Mouse (Mus musculus): ENCODE measurements at regions not wholly inside any gene's neighbourhood (a gene's known extent, or its start where the extent isn't known, plus 50 kb on each side); places are given as distances from the start of the nearest gene placed in this dataset.
"Not testable (repeated sequence)": the region's sequence is repeated elsewhere in the genome, so short reads cannot be mapped to it uniquely, and the experiment has no call there.

GRCm38 (mm10) chr14:14518841-14519240, 117.7 kb downstream of the Olfr721-ps1 start:
- Histone ChIP-seq H3K27ac (no peak overlapping the region), H3K4me2 (no peak overlapping the region), H3K9ac (no peak overlapping the region), H3K4me3 (no peak overlapping the region), H3K4me1 (replicated peaks) (peaks cover 3% of the 10 kb centered on the region; the same call in 1 of the 2 replicates), H3K36me3 (no peaks in the 10 kb centered on the region), H3K9me3 (replicated peaks) (no peaks in the 10 kb centered on the region), H3K27me3 (no peaks in the 10 kb centered on the region)
- ATAC-seq (replicated peaks; ENCODE audit: insufficient number of reproducible peaks, insufficient read depth, low FRiP score, low read depth): no peak
- 69% methylated on average over 2 of the region's 2 CpGs for WGBS

- Histone ChIP-seq H3K9ac (no peak overlapping the region), H3K9me3 (replicated peaks) (no peaks in the 10 kb centered on the region), H3K27ac (no peak overlapping the region), H3K4me2 (no peak overlapping the region), H3K4me1 (replicated peaks) (no peaks in the 10 kb centered on the region), H3K36me3 (no peaks in the 10 kb centered on the region), H3K27me3 (no peaks in the 10 kb centered on the region), H3K4me3 (no peak overlapping the region)
- no peak for ATAC-seq (replicated peaks; ENCODE audit: insufficient number of reproducible peaks, insufficient read depth, low FRiP score, low read depth)
Measured at GRCm38 (mm10) chr14:14520195-14520594, 119.1 kb downstream of the Olfr721-ps1 start.

GRCm38 (mm10) chr14:14521331-14521730, 120.2 kb downstream of the Olfr721-ps1 start:
- 44% methylated on average over 6 of the region's 6 CpGs for WGBS
- not testable (repeated sequence) for ATAC-seq (replicated peaks; ENCODE audit: insufficient number of reproducible peaks, insufficient read depth, low FRiP score, low read depth); H3K4me3 ChIP-seq; H3K4me2 ChIP-seq; H3K9me3 ChIP-seq (replicated peaks); H3K4me1 ChIP-seq (replicated peaks); H3K27me3 ChIP-seq; H3K27ac ChIP-seq; H3K9ac ChIP-seq; H3K36me3 ChIP-seq

- Histone ChIP-seq H3K4me1 (replicated peaks) (no peaks in the 10 kb centered on the region), H3K4me2 (no peak overlapping the region), H3K36me3 (no peaks in the 10 kb centered on the region), H3K27ac (no peak overlapping the region), H3K9ac (no peak overlapping the region), H3K27me3 (no peaks in the 10 kb centered on the region), H3K4me3 (no peak overlapping the region), H3K9me3 (replicated peaks) (no peaks in the 10 kb centered on the region)
- WGBS: 84% methylated on average over 4 of the region's 4 CpGs
- no peak for ATAC-seq (replicated peaks; ENCODE audit: insufficient number of reproducible peaks, insufficient read depth, low FRiP score, low read depth)
Measured at GRCm38 (mm10) chr14:14525225-14525624, 124.1 kb downstream of the Olfr721-ps1 start.

- 62% methylated on average over 1 of the region's 1 CpGs for WGBS
- Histone ChIP-seq H3K27ac (no peak overlapping the region), H3K27me3 (no peaks in the 10 kb centered on the region), H3K4me2 (no peak overlapping the region), H3K36me3 (no peaks in the 10 kb centered on the region), H3K9ac (no peak overlapping the region), H3K9me3 (replicated peaks) (no peaks in the 10 kb centered on the region), H3K4me1 (replicated peaks) (no peaks in the 10 kb centered on the region), H3K4me3 (no peak overlapping the region)
- ATAC-seq (replicated peaks; ENCODE audit: insufficient number of reproducible peaks, insufficient read depth, low FRiP score, low read depth): no peak
Measured at GRCm38 (mm10) chr14:14528437-14528836, 127.3 kb downstream of the Olfr721-ps1 start.

GRCm38 (mm10) chr14:14541206-14541605, 140.1 kb downstream of the Olfr721-ps1 start:
- H3K4me3 ChIP-seq: no peak overlapping the region
- no peak overlapping the region for H3K9ac ChIP-seq
- ATAC-seq (replicated peaks; ENCODE audit: insufficient number of reproducible peaks, insufficient read depth, low FRiP score, low read depth): no peak

GRCm38 (mm10) chr14:14541705-14542104, 140.6 kb downstream of the Olfr721-ps1 start:
- no peaks in the 10 kb centered on the region for H3K4me1 ChIP-seq (replicated peaks)
- no peaks in the 10 kb centered on the region for H3K27me3 ChIP-seq
- no peaks in the 10 kb centered on the region for H3K9me3 ChIP-seq (replicated peaks)
- H3K9ac ChIP-seq: no peak overlapping the region
- WGBS: 50% methylated on average over 3 of the region's 3 CpGs
- H3K36me3 ChIP-seq: no peaks in the 10 kb centered on the region
- ATAC-seq (replicated peaks; ENCODE audit: insufficient number of reproducible peaks, insufficient read depth, low FRiP score, low read depth): no peak
- H3K4me3 ChIP-seq: no peak overlapping the region
- no peak overlapping the region for H3K4me2 ChIP-seq
- no peak overlapping the region for H3K27ac ChIP-seq

More at GRCm38 (mm10) chr14:14541206-14541605, 140.1 kb downstream of the Olfr721-ps1 start:
- no peak overlapping the region for H3K27ac ChIP-seq
- H3K4me2 ChIP-seq: no peak overlapping the region
- H3K4me1 ChIP-seq (replicated peaks): no peaks in the 10 kb centered on the region
- no peaks in the 10 kb centered on the region for H3K9me3 ChIP-seq (replicated peaks)
- no peaks in the 10 kb centered on the region for H3K36me3 ChIP-seq
- H3K27me3 ChIP-seq: no peaks in the 10 kb centered on the region

- Histone ChIP-seq H3K9ac (no peak overlapping the region), H3K27ac (no peak overlapping the region), H3K27me3 (no peaks in the 10 kb centered on the region), H3K4me2 (no peak overlapping the region), H3K36me3 (no peaks in the 10 kb centered on the region), H3K9me3 (replicated peaks) (no peaks in the 10 kb centered on the region), H3K4me1 (replicated peaks) (no peaks in the 10 kb centered on the region), H3K4me3 (no peak overlapping the region)
- 74% methylated on average over 7 of the region's 7 CpGs for WGBS
- no peak for ATAC-seq (replicated peaks; ENCODE audit: insufficient number of reproducible peaks, insufficient read depth, low FRiP score, low read depth)
Measured at GRCm38 (mm10) chr14:14544236-14544635, 143.1 kb downstream of the Olfr721-ps1 start.

GRCm38 (mm10) chr14:14552201-14552600, 149.9 kb upstream of the Slc4a7 start:
- no peaks in the 10 kb centered on the region for H3K9me3 ChIP-seq (replicated peaks)
- no peak overlapping the region for H3K4me2 ChIP-seq
- H3K4me3 ChIP-seq: no peak overlapping the region
- H3K4me1 ChIP-seq (replicated peaks): no peaks in the 10 kb centered on the region
- no peak overlapping the region for H3K27ac ChIP-seq
- no peaks in the 10 kb centered on the region for H3K36me3 ChIP-seq
- no peaks in the 10 kb centered on the region for H3K27me3 ChIP-seq
- WGBS: 64% methylated on average over 2 of the region's 2 CpGs
- no peak for ATAC-seq (replicated peaks; ENCODE audit: insufficient number of reproducible peaks, insufficient read depth, low FRiP score, low read depth)
- H3K9ac ChIP-seq: no peak overlapping the region

- H3K4me2 ChIP-seq: no peak overlapping the region
- 53% methylated on average over 4 of the region's 4 CpGs for WGBS
Measured at GRCm38 (mm10) chr14:14574851-14575250, 127.2 kb upstream of the Slc4a7 start.

GRCm38 (mm10) chr14:14591939-14592338, 110.1 kb upstream of the Slc4a7 start:
- no peak overlapping the region for H3K4me3 ChIP-seq
- H3K4me1 ChIP-seq (replicated peaks): no peaks in the 10 kb centered on the region
- H3K36me3 ChIP-seq: no peaks in the 10 kb centered on the region
- ATAC-seq (replicated peaks; ENCODE audit: insufficient number of reproducible peaks, insufficient read depth, low FRiP score, low read depth): no peak
- 49% methylated on average over 2 of the region's 2 CpGs for WGBS
- H3K4me2 ChIP-seq: no peak overlapping the region
- no peak overlapping the region for H3K9ac ChIP-seq
- no peaks in the 10 kb centered on the region for H3K27me3 ChIP-seq
- H3K9me3 ChIP-seq (replicated peaks): no peaks in the 10 kb centered on the region
- no peak overlapping the region for H3K27ac ChIP-seq

More at GRCm38 (mm10) chr14:14574851-14575250, 127.2 kb upstream of the Slc4a7 start:
- no peak overlapping the region for H3K4me3 ChIP-seq
- no peaks in the 10 kb centered on the region for H3K36me3 ChIP-seq
- no peaks in the 10 kb centered on the region for H3K27me3 ChIP-seq
- H3K4me1 ChIP-seq (replicated peaks): no peaks in the 10 kb centered on the region
- no peak for ATAC-seq (replicated peaks; ENCODE audit: insufficient number of reproducible peaks, insufficient read depth, low FRiP score, low read depth)
- H3K9ac ChIP-seq: no peak overlapping the region
- H3K9me3 ChIP-seq (replicated peaks): no peaks in the 10 kb centered on the region
- H3K27ac ChIP-seq: no peak overlapping the region

GRCm38 (mm10) chr14:14594753-14595152, 107.3 kb upstream of the Slc4a7 start:
- Histone ChIP-seq H3K27me3 (no peaks in the 10 kb centered on the region), H3K4me2 (no peak overlapping the region), H3K9ac (no peak overlapping the region), H3K36me3 (no peaks in the 10 kb centered on the region), H3K4me3 (no peak overlapping the region), H3K27ac (no peak overlapping the region), H3K9me3 (replicated peaks) (no peaks in the 10 kb centered on the region), H3K4me1 (replicated peaks) (no peaks in the 10 kb centered on the region)
- WGBS: 76% methylated on average over 6 of the region's 6 CpGs
- no peak for ATAC-seq (replicated peaks; ENCODE audit: insufficient number of reproducible peaks, insufficient read depth, low FRiP score, low read depth)
